Mouse (Mus musculus) MEL-GATA-1-ER (cell line): Measurements from ENCODE around the gene Tbca.

Experiments used
- DNase-seq: peaks from one replicate; pipeline ENCODE4 v3.0.0-alpha.2; 2012; ENCODE audit warnings: low read depth; ENCODE audit errors: extremely low read depth

The Tbca gene

GRCm38 (mm10) chr13:94788771-94789649, at the start of gene Tbca:
TSS of gene Tbca (plus strand) at chr13:94788910.
- peak; percentile 55 for DNase-seq

- DNase-seq: no peak
Observed at GRCm38 (mm10) chr13:94745176-94745575, 43.5 kb upstream of the Tbca start.

GRCm38 (mm10) chr13:94765852-94766251, 22.9 kb upstream of the Tbca start:
- DNase-seq: no peak

GRCm38 (mm10) chr13:94768460-94769154, 20.1 kb upstream of the Tbca start:
- no peak for DNase-seq

GRCm38 (mm10) chr13:94769155-94769470, 19.6 kb upstream of the Tbca start:
- no peak for DNase-seq

- DNase-seq: no peak
Observed at GRCm38 (mm10) chr13:94786866-94787265, 1.8 kb upstream of the Tbca start.

- no peak for DNase-seq
Observed at GRCm38 (mm10) chr13:94794689-94795088, 6.0 kb downstream of the Tbca start.

GRCm38 (mm10) chr13:94803480-94804057, 14.9 kb downstream of the Tbca start:
- DNase-seq: no peak

GRCm38 (mm10) chr13:94806315-94807179, 17.8 kb downstream of the Tbca start:
- no peak for DNase-seq

- DNase-seq: no peak
Observed at GRCm38 (mm10) chr13:94808596-94808995, 19.9 kb downstream of the Tbca start.

- no peak for DNase-seq
Observed at GRCm38 (mm10) chr13:94809724-94810123, 21.0 kb downstream of the Tbca start.

GRCm38 (mm10) chr13:94811451-94811850, 22.7 kb downstream of the Tbca start:
- DNase-seq: no peak

- DNase-seq: no peak
Observed at GRCm38 (mm10) chr13:94813770-94814169, 25.1 kb downstream of the Tbca start.

- no peak for DNase-seq
Observed at GRCm38 (mm10) chr13:94820516-94820915, 31.8 kb downstream of the Tbca start.

GRCm38 (mm10) chr13:94820956-94821355, 32.2 kb downstream of the Tbca start:
- DNase-seq: no peak

GRCm38 (mm10) chr13:94826389-94826788, 37.7 kb downstream of the Tbca start:
- no peak for DNase-seq

- no peak for DNase-seq
Observed at GRCm38 (mm10) chr13:94826986-94827385, 38.3 kb downstream of the Tbca start.

- DNase-seq: no peak
Observed at GRCm38 (mm10) chr13:94827847-94828246, 39.1 kb downstream of the Tbca start.

GRCm38 (mm10) chr13:94838047-94838720, 49.5 kb downstream of the Tbca start:
- DNase-seq: no peak

- DNase-seq: no peak
Observed at GRCm38 (mm10) chr13:94838756-94839337, 50.1 kb downstream of the Tbca start.
